Mouse (Mus musculus) brain, adult 2 months (tissue): ENCODE results near the gene Sugct.
"Not testable (repeated sequence)": the region's sequence is repeated elsewhere in the genome, so short reads cannot be mapped to it uniquely, and the experiment has no call there.

Source experiments
- DNase-seq: peaks from one replicate; pipeline ENCODE4 v3.0.0; 2011; ENCODE audit warnings: low read depth, low spot score

Sugct gene

DNA sequence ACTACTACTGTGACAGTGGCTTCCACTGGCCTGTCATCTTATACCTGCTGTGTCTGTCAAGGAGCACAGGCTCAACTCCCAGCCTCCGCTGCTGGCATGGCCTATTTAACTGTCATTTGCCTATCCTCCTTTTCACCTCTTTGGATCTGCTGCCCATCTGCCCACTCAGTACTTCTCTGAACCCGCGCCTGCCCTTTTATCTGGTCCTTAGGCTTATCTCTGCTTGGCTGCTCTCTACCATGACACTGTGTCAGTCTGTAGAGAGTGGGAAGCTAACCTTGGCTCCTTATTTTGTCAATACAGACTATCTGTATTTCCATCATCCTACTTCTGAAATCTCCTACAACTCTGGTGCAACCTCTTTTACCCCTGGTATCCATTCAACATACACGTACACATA, 793.9 kb downstream of the Sugct start:
- no peak for DNase-seq

DNA sequence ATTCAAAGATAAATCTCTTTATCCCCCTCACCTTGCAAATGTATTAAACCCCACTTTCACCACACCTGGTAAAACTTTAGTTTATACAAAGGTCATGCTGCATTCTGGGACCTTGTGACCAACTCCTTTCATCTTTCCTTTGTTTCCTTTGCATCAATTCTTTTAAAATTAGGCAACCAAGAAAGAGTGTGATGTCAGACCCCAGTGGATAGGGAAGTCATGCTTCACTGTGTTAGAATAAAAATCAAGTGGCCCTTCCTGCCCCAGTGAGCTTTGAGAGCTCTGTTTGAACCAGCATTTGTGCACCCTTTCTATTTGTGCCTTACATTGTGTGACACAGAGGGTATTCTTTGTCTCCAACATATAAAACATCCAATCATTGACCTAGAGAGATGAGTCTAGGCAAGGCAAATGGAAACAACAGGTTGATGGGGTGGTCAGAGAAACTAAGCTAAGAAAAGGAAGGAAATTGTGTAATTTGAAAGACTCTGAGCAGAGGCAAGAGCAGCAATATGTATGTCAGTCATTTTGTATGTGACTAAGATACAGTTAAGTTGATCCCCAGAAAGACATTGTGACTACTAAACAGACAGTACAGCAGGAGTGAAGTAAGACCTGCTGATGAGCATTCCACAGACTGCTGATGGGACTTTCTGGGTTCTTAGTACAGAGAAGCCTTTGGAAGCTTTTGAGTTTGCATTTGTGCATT, 797.1 kb downstream of the Sugct start:
- no peak for DNase-seq

DNA sequence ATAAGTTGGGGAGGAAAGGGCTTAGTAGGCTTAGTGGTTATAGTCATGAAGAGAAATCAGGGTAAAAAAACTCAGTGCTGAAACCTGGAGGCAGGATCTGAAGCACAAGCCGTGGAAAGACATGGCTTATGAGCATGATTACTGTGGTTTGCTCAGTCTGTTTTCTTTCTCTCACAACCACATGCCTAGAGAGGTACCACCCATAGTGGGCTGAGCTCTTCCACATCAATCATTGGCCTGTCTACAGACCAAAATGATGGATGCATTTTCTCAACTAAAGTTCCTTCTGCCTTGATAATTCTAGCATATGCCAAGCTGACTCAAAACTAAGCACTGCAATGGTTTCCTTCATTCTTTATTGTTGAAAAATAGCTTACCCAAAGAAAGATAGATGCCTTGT, 817.3 kb downstream of the Sugct start:
- no peak for DNase-seq

DNA sequence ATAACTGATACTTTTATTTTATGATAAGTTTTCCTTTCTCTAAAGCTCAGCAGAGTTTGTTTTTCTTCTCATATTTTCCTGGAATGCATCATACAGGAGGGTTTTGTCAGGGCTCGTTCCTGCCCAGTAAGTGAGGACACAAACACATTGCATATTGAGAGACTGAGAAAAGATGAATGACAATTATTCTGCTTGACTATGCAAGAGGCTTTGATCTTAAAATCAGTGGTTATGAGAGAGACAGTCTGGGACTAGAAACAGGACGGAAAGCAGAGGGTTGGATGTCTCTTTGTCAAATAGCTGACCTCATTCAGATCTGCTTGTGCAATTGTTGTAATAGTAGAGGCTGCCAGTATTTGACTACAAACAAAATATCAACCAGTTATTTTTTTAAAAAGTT, 835.4 kb downstream of the Sugct start:
- no peak for DNase-seq

GRCm38 (mm10) chr13:16847236-16847635, 848.1 kb downstream of the Sugct start:
- DNase-seq = no peak

DNA sequence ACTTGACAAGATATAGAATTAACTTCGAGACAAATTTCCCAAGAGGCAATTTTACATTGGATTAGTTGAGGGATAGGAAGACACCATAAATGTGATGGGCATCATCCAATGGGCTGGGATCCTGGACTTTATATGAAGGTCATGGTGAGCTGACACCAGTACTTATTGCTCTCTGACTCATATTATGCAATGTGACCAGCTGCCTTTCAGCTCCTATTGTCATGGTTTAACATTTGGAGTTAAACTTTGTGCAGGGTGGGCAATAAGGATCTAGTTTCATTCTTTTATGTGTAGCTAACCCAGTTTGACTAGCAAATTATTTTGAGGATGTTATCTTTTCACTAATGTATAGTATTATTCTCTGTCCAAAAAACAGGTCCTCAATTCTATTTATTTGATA, 854.4 kb downstream of the Sugct start:
- DNase-seq = no peak

DNA sequence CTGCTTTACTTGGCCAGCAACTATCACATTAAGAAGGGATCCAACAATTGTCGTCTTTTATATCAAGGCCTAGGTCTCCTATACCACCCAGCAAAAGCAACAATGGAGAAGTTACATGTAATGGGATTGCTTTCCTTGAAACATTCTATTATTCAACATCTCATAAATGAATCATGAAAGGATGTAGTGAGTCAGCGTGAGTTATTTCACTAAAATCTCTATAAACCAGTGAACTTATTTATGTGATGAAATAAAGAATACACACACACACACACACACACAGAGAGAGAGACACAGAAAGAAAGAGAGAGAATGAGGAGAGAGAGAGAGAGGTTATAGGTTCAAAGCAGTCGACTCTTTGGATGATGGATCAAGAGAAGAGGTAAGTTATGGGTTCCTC, 856.9 kb downstream of the Sugct start:
- DNase-seq = no peak

- no peak for DNase-seq
Measured at GRCm38 (mm10) chr13:16835111-16835510, 860.2 kb downstream of the Sugct start.

- DNase-seq = peak; percentile 19
Measured at GRCm38 (mm10) chr13:16833069-16833468, 862.3 kb downstream of the Sugct start.

GRCm38 (mm10) chr13:16831840-16832239, 863.5 kb downstream of the Sugct start:
- peak; percentile 13 for DNase-seq

DNA sequence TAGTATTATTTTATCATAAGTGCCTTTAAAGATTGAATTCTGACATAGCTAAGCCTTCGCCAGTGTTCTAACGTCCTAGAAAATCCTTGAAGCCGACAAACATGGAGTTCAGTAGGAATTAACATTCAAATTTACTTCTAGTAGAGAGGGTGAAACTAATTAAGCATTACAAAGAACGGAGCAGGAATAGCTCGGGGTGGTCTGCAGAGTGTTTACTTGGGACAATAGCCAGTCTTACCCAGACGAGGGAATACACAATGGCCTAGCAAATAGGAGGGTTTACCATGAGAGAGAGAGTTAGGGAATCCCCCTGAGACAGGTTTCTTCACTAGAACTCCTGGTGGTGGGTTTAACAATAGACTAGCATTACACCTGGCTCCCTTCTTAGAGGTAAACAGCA, 865.1 kb downstream of the Sugct start:
- DNase-seq = not testable (repeated sequence)

DNA sequence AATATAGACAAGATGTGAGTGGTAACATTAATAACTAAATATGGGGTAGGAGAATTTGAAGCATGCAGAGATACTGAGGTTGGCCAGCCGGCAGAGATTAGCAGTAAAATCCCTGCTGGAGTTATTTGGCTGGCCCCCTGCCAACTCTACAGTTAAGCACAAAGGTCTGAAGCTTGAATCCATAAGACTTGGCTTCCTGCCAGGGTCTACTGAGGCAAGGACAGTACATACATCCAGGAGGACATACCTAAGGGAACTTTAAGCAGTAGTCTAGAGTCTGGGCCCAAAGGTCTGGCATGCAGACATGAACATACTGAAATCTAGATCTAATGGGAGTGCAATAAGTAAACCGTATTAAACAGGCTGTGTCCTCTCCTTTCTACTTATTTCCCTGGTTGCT, 865.8 kb downstream of the Sugct start:
- DNase-seq = no peak

- peak; percentile 80 for DNase-seq
Measured at GRCm38 (mm10) chr13:16825619-16826018, 869.7 kb downstream of the Sugct start.

DNA sequence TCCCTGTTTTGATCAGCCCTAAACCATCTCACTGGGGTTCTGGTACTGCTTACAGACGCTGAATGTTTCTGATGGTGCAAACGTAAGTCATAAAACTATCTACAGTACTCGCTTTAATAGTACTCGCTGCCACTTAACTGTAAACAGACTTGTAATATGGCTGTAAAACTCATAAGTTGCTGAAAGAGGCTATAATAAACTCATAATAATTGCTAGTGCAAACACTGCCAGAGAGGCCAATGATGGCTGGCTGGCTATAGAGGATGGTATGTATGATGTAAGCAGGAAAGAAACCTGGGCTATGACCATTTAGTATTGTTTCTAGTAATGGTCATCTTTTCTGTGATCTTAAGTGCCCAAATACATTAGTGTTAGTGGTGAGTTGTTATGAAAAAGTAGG, 873.6 kb downstream of the Sugct start:
- no peak for DNase-seq

- DNase-seq = no peak
Measured at GRCm38 (mm10) chr13:16817471-16817870, 877.9 kb downstream of the Sugct start.

- no peak for DNase-seq
Measured at GRCm38 (mm10) chr13:16816747-16817146, 878.6 kb downstream of the Sugct start.

DNA sequence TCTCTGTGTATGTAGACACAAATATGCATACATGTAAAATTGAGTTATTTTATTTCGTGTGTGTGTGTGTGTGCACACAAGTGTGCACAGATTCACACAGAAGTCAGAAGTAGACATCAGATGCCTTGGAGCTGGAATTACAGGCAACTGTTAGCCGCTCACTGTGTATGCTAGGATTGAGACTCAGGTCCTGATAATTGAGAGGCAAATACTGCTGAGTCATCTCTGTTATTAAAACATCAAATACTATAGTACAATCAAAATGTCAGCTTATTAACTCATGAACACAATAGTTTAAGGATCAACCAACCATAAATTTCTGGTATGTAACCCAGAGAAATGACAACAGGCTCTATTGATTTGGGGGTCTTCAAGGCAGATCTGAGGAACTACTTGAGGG, 883.1 kb downstream of the Sugct start:
- DNase-seq = no peak
